Mouse (Mus musculus) liver, embryonic 15.5 days (tissue): ENCODE data around the gene Taok3. TPM values are rescaled to one million over a fixed set of nuclear protein-coding genes. Genes with fewer than 3 reads are reported as not detected.

Source experiments
- ATAC-seq: fragments of 200-750 bp; cut with Nextera tagmentation; 2 replicates; pipeline ENCODE4 v1.8.0; 2017; ENCODE audit warnings: moderate number of reproducible peaks, mild to moderate bottlenecking, moderate library complexity; ENCODE audit not compliant: insufficient read depth
- H3K27ac ChIP-seq: fragments of 300-500 bp; sonication (generic); replicated peaks from 2 replicates; pipeline ENCODE4 v1.5.1; 2015; ENCODE audit warnings: mild to moderate bottlenecking, inconsistent platforms
- H3K27me3 ChIP-seq: fragments of 300-500 bp; sonication (generic); 2 replicates; pipeline ENCODE4 v1.6.1; 2015; ENCODE audit warnings: mild to moderate bottlenecking, inconsistent platforms
- H3K36me3 ChIP-seq: fragments of 300-500 bp; sonication (generic); replicated peaks from 2 replicates; pipeline ENCODE4 v1.6.1; 2015; ENCODE audit warnings: moderate library complexity, mild to moderate bottlenecking, inconsistent platforms
- H3K4me1 ChIP-seq: fragments of 300-500 bp; sonication (generic); replicated peaks from 2 replicates; pipeline ENCODE4 v1.6.1; 2015; ENCODE audit warnings: inconsistent platforms
- H3K4me2 ChIP-seq: fragments of 300-500 bp; sonication (generic); 2 replicates; pipeline ENCODE4 v1.6.1; 2015; ENCODE audit warnings: moderate library complexity, mild to moderate bottlenecking, inconsistent platforms
- H3K4me3 ChIP-seq: fragments of 300-500 bp; sonication (generic); replicated peaks from 2 replicates; pipeline ENCODE4 v1.5.1; 2015; ENCODE audit warnings: mild to moderate bottlenecking, inconsistent platforms
- H3K9ac ChIP-seq: fragments of 300-500 bp; sonication (generic); 2 replicates; pipeline ENCODE4 v1.6.1; 2015; ENCODE audit warnings: moderate library complexity, mild to moderate bottlenecking, inconsistent platforms
- H3K9me3 ChIP-seq: fragments of 300-500 bp; sonication (generic); replicated peaks from 2 replicates; pipeline ENCODE4 v1.6.1; 2016; ENCODE audit warnings: inconsistent platforms
- WGBS: fragments of 180-500 bp; shearing (Covaris S2); methylation state at CpG from one replicate; pipeline ENCODE4 v1.1.7; 2015; ENCODE audit warnings: mixed read lengths; ENCODE audit not compliant: insufficient replicate concordance; 5-methylcytosine and 5-hydroxymethylcytosine counted together
- polyA plus RNA-seq: library from polyadenylated mRNA; unstranded; fragments of >200 nt; fragmentation: Nextera tagmentation; extraction: Ambion mirVana; gene quantifications from 2 replicates; pipeline ENCODE4 v1.2.1, GENCODE M21; 2015

The Taok3 gene
- polyA plus RNA-seq, 1 experiment from 2014 or later: 42.5 TPM

- no peak for ATAC-seq
- Histone ChIP-seq H3K4me2 (no peak overlapping the region), H3K9me3 (no peaks in the 10 kb centered on the region), H3K9ac (no peak overlapping the region), H3K27me3 (no peaks in the 10 kb centered on the region), H3K36me3 (peaks cover 81% of the 10 kb centered on the region), H3K4me1 (no peaks in the 10 kb centered on the region), H3K27ac (no peak overlapping the region), H3K4me3 (no peak overlapping the region)
- WGBS: 75% methylated on average over 5 of the region's 5 CpGs
These were observed 116.6 kb downstream of the Taok3 start for GRCm38 (mm10) chr5:117236540-117236939.

GRCm38 (mm10) chr5:117239106-117239505 is 119.2 kb downstream of the Taok3 start:
- Histone ChIP-seq H3K27me3 (no peaks in the 10 kb centered on the region), H3K4me2 (no peak overlapping the region), H3K36me3 (peaks cover 85% of the 10 kb centered on the region), H3K9ac (no peak overlapping the region), H3K27ac (no peak overlapping the region), H3K9me3 (no peaks in the 10 kb centered on the region), H3K4me3 (no peak overlapping the region), H3K4me1 (no peaks in the 10 kb centered on the region)
- 94% methylated on average over 4 of the region's 4 CpGs for WGBS
- no peak for ATAC-seq

DNA sequence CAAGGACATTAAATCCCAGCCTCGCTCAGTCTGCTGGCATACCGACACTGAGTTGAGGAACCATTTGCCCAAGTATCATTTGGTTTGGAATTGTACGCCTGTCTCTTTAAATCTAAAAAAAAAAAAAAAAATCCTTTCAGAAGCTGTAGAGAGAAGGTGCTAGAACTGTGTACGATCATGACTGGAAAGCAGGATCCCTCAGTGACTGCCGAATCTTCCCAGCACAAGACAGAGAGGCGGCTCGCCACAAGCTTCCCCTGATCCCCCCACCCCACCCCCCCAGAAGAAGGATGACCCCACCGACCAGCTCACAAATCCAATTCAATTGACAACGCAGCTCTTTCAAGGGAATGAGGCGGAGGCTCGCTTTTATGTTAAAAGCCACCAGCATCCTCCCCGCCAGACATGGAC is 120.4 kb downstream of the Taok3 start:
- no peak for ATAC-seq
- Histone ChIP-seq H3K4me1 (peaks cover 4% of the 10 kb centered on the region; the same call in 1 of the 2 replicates), H3K27ac (no peak overlapping the region), H3K36me3 (peaks cover 85% of the 10 kb centered on the region), H3K9ac (no peak overlapping the region), H3K9me3 (no peaks in the 10 kb centered on the region), H3K4me2 (no peak overlapping the region), H3K4me3 (no peak overlapping the region), H3K27me3 (no peaks in the 10 kb centered on the region)
- WGBS: 67% methylated on average over 12 of the region's 12 CpGs

DNA sequence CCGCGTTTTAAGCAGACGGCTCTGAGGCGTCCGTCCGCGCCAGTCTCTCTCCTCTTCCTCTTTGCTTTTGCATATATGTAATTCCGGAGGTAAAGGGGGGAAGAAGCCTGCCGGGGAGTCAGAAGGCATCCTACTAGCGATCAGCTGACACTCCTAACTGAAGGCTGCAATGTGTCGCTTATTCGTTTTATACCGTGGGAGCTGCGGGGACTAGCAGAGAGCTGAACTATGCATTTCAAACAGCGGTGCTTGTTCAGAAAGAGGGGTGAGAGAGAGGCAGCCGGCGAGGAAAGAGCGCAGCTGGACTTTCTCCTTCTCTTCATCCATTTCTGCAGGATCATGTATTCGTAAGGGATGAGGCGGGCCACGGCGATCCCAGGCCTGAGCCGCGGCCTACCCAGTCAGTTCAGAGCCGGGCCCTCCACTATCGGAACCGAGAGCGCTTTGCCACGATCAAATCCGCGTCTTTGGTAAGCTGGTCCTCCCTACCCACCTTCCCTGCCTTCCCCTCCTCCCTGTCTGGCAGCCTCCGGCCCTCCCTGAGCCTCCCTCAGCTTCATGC is 120.9 kb downstream of the Taok3 start:
- Histone ChIP-seq H3K9ac (no peak overlapping the region), H3K4me3 (no peak overlapping the region), H3K36me3 (peaks cover 84% of the 10 kb centered on the region), H3K4me1 (peaks cover 4% of the 10 kb centered on the region; the same call in 1 of the 2 replicates), H3K4me2 (no peak overlapping the region), H3K27me3 (no peaks in the 10 kb centered on the region), H3K9me3 (no peaks in the 10 kb centered on the region), H3K27ac (no peak overlapping the region)
- ATAC-seq: no peak
- WGBS: 75% methylated on average over 32 of the region's 32 CpGs

- Histone ChIP-seq H3K4me3 (no peak overlapping the region), H3K9ac (no peak overlapping the region), H3K4me1 (peaks cover 4% of the 10 kb centered on the region; the same call in 1 of the 2 replicates), H3K4me2 (no peak overlapping the region), H3K27ac (no peak overlapping the region), H3K9me3 (no peaks in the 10 kb centered on the region), H3K36me3 (peaks cover 86% of the 10 kb centered on the region), H3K27me3 (no peaks in the 10 kb centered on the region)
- 91% methylated on average over 16 of the region's 16 CpGs for WGBS
- no peak for ATAC-seq
These were observed 122.1 kb downstream of the Taok3 start for GRCm38 (mm10) chr5:117241935-117242531.

DNA sequence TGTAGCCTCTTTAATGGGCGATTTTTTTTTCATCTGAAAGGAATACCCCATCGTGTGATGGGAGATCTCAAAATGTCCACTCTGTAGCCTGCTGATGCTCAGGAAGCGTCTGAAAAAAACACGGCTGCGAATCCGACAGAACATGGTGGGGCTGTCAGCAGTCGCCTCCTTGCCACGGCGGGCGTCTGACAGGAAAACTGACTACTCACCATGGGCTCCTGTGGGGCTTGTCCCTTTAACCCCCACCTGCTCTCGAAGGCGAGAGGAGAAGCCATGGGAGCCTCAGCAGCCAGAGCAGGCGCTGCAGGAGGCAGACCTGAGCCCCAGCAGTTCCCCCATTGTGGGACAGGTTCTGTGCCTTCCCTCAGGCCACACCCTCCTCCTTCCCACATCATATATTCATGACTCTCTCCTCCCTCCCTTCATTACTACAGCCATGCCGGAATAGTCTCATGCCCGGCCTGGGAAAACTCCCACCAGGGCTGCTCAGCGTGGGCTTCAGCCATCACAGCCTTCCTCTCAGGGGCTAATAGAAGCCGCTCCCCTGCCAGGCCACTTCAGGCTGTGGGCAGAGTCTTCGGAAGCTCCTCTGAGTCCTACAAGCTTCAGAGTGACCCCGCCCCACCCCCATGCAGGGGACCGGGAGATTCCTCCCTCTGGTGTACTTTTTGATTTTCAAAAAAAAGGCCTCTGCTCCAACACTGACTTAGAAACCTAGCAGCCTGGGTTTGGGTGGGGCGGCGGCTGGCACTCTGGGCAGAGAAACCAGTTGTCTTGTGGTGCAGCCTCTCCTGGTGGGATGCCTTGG is 122.9 kb downstream of the Taok3 start:
- ATAC-seq: no peak

GRCm38 (mm10) chr5:117245170-117245569 is 125.2 kb downstream of the Taok3 start:
- Histone ChIP-seq H3K27ac (no peak overlapping the region), H3K4me3 (no peak overlapping the region), H3K27me3 (no peaks in the 10 kb centered on the region), H3K4me1 (peaks cover 4% of the 10 kb centered on the region; the same call in 1 of the 2 replicates), H3K9me3 (no peaks in the 10 kb centered on the region), H3K36me3 (peaks cover 92% of the 10 kb centered on the region), H3K9ac (no peak overlapping the region), H3K4me2 (no peak overlapping the region)
- no peak for ATAC-seq
- WGBS: 69% methylated on average over 8 of the region's 8 CpGs

More for the DNA sequence above, 122.9 kb downstream of the Taok3 start:
- Histone ChIP-seq H3K4me1 (peaks cover 4% of the 10 kb centered on the region; the same call in 1 of the 2 replicates), H3K27me3 (no peaks in the 10 kb centered on the region), H3K4me2 (no peak overlapping the region), H3K27ac (no peak overlapping the region), H3K9me3 (no peaks in the 10 kb centered on the region), H3K9ac (no peak overlapping the region), H3K4me3 (no peak overlapping the region), H3K36me3 (peaks cover 84% of the 10 kb centered on the region)
- 81% methylated on average over 22 of the region's 22 CpGs for WGBS

GRCm38 (mm10) chr5:117248351-117248750 is 128.4 kb downstream of the Taok3 start:
- peaks cover 4% of the 10 kb centered on the region; the same call in 1 of the 2 replicates for H3K4me1 ChIP-seq
- H3K27ac ChIP-seq: no peak overlapping the region
- no peak overlapping the region for H3K9ac ChIP-seq
- H3K36me3 ChIP-seq: peaks cover 93% of the 10 kb centered on the region
- WGBS: 71% methylated on average over 10 of the region's 10 CpGs
- H3K9me3 ChIP-seq: no peaks in the 10 kb centered on the region
- no peaks in the 10 kb centered on the region for H3K27me3 ChIP-seq
- H3K4me2 ChIP-seq: no peak overlapping the region
- no peak overlapping the region for H3K4me3 ChIP-seq
- ATAC-seq: no peak

DNA sequence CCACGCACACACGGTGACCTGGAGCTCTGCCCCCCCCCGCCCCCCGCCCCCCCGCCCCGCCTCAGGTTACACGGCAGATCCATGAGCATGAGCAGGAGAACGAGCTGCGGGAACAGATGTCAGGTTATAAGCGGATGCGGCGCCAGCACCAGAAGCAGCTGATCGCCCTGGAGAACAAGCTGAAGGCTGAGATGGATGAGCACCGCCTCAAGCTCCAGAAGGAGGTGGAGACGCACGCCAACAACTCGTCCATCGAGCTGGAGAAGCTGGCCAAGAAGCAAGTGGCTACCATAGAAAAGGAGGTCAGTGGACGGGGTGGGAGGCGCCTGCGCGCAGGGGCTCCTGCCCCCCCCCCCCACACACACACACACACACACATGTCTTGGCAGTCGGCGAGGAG is 130.9 kb downstream of the Taok3 start:
- ATAC-seq: no peak
- H3K27me3 ChIP-seq: no peaks in the 10 kb centered on the region
- H3K4me2 ChIP-seq: no peak overlapping the region
- WGBS: 83% methylated on average over 24 of the region's 24 CpGs
- H3K9ac ChIP-seq: no peak overlapping the region
- H3K36me3 ChIP-seq: peaks cover 93% of the 10 kb centered on the region
- H3K4me1 ChIP-seq: no peaks in the 10 kb centered on the region
- H3K9me3 ChIP-seq: no peaks in the 10 kb centered on the region
- no peak overlapping the region for H3K27ac ChIP-seq
- no peak overlapping the region for H3K4me3 ChIP-seq

DNA sequence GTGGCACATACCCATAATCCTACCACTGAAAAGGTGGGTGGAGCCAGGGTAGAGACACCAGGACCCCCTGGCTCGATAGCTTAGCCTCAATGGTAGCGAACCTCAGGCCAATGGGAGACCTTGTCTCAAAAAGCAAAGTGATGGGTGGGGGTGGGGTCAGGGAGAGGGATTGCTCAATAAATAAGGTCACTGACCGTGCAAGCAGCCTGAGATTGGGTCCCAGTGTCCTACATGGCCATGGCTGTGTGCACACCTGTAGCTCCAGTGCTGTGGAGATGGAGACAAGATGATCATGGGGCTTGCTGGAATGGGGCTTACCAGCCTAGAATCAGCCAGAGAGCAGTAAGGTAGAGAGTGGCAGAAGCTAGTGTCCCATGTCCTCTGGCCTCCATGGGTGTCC is 131.8 kb downstream of the Taok3 start:
- no peaks in the 10 kb centered on the region for H3K27me3 ChIP-seq
- no peak overlapping the region for H3K27ac ChIP-seq
- no peak overlapping the region for H3K4me2 ChIP-seq
- no peaks in the 10 kb centered on the region for H3K4me1 ChIP-seq
- ATAC-seq: no peak
- WGBS: 81% methylated on average over 3 of the region's 3 CpGs
- no peak overlapping the region for H3K4me3 ChIP-seq
- H3K36me3 ChIP-seq: peaks cover 95% of the 10 kb centered on the region
- H3K9ac ChIP-seq: no peak overlapping the region
- H3K9me3 ChIP-seq: no peaks in the 10 kb centered on the region

DNA sequence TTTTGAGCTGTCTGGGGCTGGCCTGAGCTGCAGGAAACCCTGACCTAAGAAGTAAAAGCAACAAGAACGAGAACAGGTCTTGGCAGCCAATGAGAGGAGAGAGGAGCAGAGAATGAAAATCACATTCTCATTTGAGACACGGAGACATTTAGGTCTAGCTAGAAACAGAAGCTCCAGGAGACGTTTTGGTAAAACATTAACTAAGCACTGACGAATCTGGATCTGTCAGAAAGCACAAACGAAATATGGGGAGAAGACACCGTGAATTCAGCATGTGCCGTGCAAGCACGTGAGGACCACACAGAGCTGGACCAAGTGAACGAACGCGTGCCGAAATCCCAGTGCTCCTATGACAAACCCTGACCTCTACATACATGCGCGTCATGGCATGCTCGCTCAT is 138.3 kb downstream of the Taok3 start:
- H3K27ac ChIP-seq: no peak overlapping the region
- H3K9me3 ChIP-seq: no peaks in the 10 kb centered on the region
- 87% methylated on average over 15 of the region's 15 CpGs for WGBS
- no peaks in the 10 kb centered on the region for H3K4me1 ChIP-seq
- ATAC-seq: no peak
- no peak overlapping the region for H3K4me2 ChIP-seq
- no peaks in the 10 kb centered on the region for H3K27me3 ChIP-seq
- H3K9ac ChIP-seq: no peak overlapping the region
- peaks cover 99% of the 10 kb centered on the region for H3K36me3 ChIP-seq
- no peak overlapping the region for H3K4me3 ChIP-seq
